Mouse (Mus musculus) testis, adult 2 months (tissue): ENCODE data around the gene Rxra.

ENCODE experiments used
- CTCF ChIP-seq: fragments of 200-500 bp; IDR thresholded peaks from 2 replicates; pipeline ENCODE4 v1.5.1; 2012; ENCODE audit warnings: low read depth, mild to moderate bottlenecking, inconsistent platforms, low read length, moderate library complexity; ENCODE audit not compliant: control insufficient read depth, insufficient read depth, insufficient replicate concordance
- POLR2A ChIP-seq: fragments of 200-500 bp; IDR thresholded peaks from 2 replicates; pipeline ENCODE4 v1.6.1; 2012; ENCODE audit warnings: low read depth, mild to moderate bottlenecking, inconsistent platforms, low read length, moderate library complexity; ENCODE audit not compliant: control insufficient read depth

DNA sequence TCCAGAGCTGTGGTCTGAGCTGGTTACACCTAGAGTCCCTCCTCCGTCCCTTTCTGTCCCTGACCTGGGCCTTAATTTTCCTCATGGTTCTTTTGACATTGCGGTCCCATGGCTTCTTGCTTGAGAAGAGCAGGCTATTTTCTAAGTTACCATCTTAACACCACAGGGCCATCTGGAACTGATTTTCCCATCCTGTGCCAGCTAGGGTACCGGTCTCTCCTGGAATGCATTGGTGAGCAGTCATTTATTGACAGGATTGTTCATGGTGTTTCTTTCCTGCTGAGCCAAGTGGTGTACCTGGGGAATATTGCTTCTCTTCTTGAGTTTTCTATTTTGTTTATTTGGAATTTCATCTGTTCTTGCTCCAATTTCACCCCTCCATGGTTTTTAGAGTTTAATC, 131.4 kb downstream of the Rxra start:
- TF ChIP-seq POLR2A = no peak
- TF ChIP-seq CTCF = no peak
